Mouse (Mus musculus) cerebellum, postnatal 25 days (tissue): ENCODE measurements around the gene Srsf3.
"Not testable (repeated sequence)": the region's sequence is repeated elsewhere in the genome, so short reads cannot be mapped to it uniquely, and the experiment has no call there.

Experiments
- DNase-seq, 2 experiments: peaks; one replicate each; pipeline ENCODE4 v3.0.0; 2021; ENCODE audit warnings: mixed read lengths in 2 of 2

Srsf3 gene

DNA sequence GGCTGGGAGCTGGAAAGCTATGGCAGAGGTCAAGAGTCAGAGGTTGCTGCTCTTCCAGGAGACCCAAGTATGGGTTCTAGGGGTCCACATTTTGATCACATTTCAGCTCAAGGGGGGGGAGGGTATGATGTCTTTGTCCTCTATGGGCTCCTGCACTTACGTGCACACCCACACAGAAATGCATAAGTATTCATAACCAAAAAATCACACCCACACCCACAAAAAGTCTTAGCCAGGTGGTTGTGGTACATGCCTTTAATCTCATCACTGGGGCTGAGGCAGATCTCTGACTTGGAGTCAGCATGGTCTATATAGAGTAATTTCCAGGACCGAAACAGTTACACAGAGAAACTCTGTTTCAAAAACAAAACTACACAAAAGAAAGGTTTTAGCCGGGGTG is 33.5 kb downstream of the Srsf3 start:
- DNase-seq = no peak

DNA sequence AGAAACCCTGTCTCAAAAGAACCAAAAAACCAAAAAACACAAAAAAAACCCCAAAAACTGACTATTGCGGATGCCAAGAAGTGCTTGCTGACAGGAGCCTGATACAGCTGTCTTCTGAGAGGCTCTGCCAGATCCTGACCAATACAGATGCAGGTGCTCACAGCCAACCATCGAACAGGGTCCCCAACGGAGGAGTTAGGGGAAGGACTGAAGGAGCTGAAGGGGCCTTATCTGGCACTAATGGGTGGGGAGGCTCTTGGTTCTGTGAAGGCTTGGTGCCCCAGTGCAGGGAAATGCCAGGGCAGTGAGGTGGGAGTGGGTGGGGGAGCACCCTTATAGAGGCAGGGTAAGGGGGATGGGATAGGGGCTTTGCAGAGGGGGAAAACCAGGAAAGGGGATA is 35.0 kb downstream of the Srsf3 start:
- DNase-seq = not testable (repeated sequence)

DNA sequence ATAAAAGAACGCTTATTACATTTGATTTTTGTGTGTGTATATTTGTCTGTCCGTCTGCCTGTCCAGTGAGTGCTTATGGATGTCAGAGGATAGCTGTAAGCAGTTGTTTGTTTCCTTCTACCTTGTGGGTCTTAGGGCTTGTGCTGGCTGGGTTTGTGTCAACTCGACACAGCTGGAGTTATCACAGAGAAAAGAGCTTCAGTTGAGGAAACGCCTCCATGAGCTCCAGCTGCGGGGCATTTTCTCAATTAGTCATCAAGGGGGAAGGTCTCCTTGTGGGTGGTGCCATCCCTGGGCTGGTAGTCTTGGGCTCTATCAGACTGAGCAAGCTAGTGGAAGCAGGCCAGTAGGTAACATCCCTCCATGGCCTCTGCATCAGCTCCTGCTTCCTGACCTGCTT is 35.4 kb downstream of the Srsf3 start:
- DNase-seq = no peak

DNA sequence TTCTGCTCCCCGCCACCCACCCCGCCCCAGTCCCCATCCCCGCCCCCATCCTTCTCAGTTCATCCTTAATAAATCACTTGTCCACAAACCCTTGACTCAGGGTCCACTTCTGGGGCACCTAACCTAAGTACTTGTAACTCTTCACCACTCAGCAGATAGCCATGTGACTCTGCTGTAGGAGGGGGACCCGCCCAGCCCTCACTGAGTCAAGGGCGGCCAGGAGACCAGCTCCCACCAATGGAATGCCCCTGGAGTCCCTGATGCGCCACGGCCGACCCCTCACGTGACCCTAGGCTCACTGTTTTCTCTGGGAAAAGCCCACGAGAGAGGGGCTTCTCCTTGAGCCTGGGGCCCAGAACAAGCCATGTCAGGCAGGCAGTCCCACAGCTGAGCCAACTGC is 36.6 kb downstream of the Srsf3 start:
- DNase-seq = no peak

DNA sequence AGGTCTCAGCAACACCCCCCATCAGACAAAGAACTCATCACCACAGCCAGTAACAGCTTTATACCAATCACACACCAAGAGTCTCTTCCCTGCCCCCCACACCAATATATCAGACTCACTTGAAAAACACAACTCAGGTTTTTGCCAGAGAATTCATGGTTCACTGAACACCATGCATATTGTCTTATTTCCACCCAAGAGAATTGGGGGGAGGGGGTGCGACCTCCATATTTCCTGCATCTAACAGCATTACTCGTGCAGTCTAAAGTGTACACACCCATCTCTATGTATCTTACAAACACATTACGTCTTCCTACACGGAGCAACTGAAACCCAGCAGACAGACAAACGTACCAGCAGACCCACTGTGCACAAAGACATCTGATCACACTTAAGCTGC is 39.4 kb downstream of the Srsf3 start:
- DNase-seq = no peak

DNA sequence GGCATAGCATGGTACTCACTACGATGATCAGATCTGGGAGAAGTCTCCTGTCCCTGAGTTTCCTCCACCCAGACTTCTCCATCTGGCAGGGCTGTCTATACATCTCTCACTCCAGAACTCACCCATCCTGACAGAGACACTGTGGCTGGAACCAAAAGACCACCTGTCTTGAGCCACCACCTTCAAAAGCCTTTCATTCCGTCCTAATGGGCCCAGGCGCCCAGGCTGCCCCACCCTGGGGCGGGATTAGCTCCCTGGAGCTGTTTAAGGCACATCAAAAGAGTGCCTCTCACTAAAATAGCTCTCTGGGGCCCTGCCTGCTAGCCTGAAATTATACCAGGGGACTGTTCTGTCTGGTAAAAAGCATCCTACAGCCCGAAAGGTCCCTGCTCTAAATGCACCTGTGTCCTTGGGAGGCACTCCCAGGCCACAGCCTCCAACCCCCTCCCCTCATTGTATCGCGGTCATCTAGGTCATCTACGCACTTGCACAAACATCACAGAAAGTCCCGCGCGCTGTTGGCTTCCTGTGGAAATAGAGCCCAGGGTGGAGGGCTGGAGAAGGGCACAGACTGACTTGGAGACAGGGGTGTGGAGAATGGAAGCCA is 40.4 kb downstream of the Srsf3 start:
- no peak for DNase-seq

DNA sequence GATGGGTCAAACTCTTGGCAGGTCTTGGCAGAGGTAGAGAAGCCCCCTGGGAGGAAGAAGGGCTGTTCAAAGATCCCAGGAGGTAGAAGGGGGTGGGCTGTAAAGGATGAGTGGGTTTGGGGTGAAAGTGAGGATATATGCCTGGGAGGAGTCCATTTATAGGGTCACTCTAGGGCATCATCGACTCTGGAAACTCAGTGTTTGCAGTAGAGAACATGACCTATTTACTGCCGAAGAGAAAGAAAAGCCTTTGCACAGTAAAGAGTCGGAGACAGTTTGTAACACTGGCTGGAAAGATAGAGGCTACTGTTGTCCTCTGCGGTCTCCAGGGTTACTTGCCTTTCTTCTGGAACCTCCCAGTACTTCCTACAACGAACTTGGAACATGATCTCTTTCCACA is 40.9 kb downstream of the Srsf3 start:
- no peak for DNase-seq

DNA sequence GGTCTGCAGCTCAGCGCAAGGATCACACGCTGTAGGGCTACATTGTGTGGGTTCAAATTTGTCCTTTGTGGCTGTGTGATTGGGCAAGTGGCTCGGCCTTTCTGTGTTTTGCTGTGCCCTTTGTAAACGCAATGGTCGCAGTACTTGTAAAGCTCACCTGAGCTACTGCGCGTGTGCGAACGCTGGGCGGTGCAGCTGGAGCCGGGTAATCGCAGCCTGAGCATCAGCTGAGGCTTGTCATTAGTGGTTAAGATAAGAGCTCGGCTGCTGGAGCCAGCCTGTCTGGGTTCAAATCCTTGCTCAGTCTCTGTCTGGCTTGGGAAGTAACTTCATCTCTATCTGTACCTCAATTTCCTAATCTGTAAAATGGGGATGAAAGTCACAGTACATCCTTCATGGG is 41.7 kb downstream of the Srsf3 start:
- DNase-seq = no peak

DNA sequence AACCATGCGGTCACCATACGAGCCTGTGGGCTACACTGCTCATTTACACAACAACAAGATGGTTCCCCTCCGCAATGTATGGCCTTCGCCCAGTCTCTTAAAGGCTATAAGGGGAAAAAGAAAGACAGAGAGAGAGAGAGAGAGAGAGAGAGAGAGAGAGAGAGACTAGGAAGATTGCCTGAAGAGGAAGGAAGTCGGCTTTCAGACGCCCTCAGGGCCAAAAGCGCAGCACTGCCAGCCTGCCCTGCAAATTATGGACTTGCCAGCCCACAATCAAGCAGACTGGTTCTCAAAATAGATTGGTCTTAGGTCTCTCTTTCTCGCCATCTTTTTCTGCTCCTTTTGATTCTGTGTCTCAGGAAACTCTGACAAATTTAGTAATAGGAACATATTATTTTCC is 43.8 kb downstream of the Srsf3 start:
- DNase-seq = no peak

DNA sequence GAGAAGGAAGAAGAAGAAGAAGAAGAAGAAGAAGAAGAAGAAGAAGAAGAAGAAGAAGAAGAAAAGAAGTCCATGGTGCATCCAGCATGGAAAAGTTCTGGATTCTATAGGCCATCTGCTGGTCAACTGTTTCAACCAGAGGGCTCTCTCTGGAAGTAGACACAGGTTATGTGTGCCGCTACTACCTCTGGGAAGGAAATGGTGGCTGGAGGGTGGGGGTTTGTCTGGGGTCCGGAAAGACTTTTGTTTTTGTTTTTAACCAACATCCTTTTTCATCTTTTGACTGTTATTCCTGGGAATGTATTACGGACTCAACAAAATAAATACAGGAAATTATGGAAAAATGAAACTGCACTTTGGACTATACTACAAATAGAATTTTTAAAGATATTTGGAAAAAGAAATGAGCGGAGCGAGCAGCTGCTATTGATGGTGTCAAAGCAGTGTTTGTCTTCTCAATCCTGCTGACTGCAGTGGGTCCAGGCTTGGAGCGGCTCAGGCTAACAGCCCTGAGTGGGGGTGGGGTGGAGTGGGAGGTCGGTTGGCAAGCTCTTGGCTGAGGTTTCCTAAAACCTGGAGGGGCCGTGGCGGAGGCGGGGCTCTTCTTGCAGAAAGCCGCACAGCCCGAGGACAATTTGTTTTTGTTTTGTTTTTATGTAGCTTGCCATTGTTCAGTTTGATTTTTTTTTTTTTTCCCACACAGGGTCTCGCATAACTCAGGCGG is 45.5 kb downstream of the Srsf3 start:
- DNase-seq = peak; percentile 20 to 57

DNA sequence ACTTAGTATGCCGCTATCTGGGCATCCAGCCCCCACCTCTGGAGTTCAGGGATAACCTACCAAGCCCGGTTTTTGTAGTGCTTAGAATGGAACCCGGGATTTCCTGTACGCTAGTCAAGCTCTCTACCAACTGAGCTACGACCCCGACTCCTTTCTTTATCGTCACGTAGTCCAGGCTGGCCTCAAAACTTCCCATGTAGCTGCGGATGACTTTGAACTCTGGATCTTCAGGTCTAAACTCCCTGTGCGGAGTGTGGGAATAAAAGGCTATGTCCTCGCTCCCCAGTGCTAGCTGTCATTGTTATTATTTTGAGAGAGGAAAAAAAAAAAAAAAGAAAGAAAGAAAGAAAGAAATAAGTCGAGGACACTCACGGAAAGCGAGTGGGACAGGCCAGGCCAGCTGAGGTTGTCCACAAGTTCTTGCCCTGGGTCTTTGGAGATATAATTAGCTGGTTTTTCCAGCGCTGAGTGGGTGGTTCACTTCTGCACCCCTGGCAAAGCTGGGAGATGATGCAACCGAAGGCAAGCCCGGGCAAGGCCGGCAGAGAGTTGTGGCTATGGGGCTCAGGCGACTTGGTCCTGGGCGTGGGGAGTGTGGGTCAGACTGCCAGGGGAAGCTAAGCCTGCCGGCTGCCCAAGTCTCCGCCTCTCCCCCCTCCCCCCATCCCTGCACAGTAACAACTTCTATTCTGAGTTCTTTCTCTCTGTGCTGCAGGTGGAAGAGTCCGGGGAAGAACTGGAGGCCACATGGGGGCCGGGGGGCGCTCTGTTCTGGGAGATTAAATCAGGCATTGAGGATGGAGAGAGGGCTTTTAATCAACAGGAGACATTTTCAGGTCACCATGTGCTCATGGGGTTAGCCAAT is 46.3 kb downstream of the Srsf3 start:
- DNase-seq = peak in 1 of 2 experiments; percentile 23

DNA sequence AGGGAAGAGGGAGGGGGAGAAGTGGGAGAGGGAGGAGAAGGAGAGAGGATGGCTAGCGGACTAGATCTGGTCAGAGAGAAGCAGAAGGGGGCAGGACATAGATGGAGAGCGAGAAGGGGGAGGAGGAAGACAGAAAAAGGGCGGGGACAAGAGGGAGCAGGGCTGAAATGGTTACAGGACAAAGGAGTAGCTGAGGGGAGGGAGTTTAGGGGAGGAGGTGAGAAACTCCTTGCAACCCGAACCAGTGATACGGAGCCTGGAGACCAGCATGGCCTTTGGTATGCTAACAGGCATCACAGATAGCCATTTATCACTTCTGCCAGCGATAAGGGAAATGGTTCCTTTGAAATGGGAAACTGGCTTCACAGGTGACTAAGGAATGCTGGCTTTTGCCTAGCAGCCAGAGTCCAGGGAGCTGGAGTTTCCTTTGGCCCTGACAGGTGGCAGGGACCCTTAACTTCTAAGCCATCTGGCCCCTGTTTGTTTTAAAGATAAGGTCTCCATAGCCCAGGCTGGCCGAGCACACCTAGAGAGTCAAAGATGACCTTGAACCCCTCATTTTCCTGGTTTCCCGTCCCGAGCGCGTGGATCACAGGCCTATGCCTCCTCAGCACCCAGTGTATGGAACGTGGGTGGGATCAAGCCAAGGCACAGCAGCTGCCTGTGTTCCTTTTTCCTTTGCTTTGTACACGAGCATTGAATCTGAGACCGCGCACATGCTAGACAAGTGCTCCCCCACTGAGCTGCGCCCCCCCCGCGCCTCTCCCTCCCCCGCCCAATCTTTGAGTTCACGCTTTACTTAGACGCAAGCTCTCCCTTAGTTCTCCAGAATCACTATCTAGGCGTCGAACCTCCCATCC is 48.6 kb downstream of the Srsf3 start:
- no peak for DNase-seq

DNA sequence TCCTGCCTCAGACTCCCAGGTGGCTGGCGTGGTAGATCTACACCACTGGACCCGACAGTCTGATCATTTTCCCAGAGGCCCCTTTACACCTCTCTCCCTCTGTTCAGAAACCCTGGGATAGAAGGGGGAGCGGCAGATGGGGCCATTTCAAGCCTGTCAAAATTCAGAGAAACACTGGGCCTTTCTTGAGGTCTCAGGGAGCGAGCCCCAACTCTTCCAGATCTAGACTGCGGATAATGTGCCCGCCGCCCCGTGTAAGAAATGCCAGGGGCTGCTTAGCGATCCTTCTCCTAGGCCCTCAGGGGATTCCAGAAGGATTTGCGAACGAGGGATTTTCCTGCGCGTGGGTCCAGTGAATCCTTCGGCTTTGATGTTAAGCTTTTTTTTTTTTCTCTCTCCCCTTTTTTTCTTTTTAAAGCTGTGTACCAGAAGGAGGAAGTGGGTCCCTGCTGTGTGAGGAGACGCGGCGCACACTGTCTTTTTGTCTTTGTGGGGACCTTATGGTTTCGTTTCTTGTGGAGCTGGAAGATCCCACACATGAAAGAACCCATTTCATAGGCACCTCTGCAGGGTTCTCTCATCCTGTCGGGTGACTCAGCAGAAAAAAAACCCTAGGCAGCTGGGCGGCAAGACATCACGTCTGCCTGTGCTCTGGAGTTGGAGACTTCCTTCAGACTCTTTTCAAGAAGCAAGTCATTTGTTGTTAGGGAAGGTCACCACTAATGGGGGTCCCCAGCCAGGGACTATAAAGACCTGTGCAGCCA is 49.4 kb downstream of the Srsf3 start:
- no peak for DNase-seq

DNA sequence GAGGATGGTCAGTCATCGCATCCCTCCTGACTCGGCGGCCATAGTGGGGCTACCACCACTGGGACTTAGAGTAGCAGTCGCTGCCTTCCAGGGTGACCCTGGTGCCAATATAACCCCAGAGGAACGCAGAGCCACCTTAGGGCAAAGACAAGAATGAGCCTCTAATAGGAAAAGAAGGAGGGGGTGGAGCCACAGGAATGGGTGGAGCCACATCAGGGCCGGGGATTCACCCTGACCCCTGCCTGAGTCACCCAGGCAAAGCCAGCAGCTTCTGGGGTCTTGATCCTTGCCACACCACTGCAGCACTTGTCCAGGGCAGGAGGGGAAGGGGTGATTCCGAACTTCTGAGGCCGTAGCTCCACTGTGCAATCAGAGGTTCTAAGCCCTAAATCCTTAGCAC is 51.2 kb downstream of the Srsf3 start:
- no peak for DNase-seq

DNA sequence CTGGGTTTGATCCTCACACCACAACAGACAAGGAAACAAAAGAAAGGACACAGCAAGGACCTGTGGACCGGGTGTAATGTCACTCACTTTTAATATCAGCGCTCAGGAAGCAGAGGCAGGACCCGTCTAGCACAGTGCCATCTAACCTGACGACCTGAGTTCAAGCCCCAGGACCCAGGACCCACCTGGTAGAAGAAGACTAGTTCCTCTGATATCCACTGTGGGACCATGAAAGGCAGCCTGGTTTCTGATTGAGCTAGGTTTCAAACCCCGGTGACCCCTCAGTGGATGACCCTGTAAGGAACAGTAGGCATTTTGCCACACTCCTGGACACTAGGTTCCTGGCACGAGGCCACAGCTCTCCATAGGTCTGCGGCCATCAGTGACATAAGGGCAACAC is 52.2 kb downstream of the Srsf3 start:
- DNase-seq = peak in 1 of 2 experiments; percentile 1

DNA sequence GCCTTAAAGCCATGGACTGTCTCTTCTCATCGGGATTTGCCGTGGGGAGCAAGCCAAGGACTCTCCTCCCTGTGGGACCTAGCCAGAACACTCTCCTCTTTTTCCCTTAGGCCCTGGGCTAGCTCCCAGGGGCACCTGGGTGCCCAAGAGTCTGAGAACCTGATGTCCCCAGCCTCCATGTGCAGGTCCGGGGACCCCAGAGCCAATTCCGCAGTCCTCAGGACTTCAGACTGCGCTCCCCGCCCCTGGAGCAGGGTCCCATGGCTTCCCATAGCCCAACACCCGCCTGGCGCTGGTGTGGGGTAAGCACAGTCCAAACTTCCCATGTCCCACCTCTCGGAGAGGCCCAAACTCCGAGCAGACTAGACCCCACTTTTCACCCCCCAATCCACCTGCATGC is 52.8 kb downstream of the Srsf3 start:
- DNase-seq = peak in 1 of 2 experiments; percentile 1

DNA sequence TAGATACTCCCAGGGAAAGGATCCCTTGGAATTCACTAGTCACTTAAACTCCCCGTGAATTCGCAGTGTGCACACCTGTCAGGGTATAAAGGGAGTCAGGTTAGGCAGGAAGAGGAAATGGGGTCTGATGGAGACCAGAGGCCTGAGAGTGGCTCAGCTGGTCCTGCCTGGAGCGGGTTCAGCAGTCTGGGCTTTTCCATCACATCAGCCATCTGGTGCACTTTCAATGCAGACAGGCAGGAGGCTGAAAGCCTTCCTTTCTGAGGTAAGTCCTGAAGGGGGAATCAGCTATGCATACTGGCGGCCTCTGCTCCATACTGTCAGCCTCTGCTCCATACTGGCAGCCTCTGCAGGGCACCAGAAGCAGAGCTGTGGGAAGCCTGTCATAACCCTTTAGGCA is 54.5 kb downstream of the Srsf3 start:
- peak; percentile 22 to 44 for DNase-seq

DNA sequence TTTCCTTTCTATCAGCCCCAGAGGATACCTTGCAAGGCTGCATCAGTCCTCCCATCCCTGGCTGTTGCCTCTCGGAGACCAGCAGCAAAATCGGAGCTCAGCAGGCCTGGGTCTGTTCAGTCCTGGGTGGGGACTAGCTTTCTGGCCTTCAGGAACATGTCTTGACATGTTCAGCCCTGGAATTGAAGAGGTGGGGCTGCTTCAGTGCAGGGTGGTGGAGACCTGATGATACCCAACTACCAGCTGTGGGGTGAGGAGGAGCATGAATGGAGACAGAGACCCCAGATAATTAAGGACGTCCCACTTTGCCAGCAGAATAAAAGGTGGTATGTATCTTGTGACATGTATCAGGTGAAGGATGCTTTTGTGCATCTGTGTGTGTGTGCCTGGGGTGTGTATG is 58.3 kb downstream of the Srsf3 start, which contains the start of gene Cdkn1a:
Cdkn1a (plus strand) TSS at position 201 of the 400 bp plus-strand sequence.
- DNase-seq = no peak

DNA sequence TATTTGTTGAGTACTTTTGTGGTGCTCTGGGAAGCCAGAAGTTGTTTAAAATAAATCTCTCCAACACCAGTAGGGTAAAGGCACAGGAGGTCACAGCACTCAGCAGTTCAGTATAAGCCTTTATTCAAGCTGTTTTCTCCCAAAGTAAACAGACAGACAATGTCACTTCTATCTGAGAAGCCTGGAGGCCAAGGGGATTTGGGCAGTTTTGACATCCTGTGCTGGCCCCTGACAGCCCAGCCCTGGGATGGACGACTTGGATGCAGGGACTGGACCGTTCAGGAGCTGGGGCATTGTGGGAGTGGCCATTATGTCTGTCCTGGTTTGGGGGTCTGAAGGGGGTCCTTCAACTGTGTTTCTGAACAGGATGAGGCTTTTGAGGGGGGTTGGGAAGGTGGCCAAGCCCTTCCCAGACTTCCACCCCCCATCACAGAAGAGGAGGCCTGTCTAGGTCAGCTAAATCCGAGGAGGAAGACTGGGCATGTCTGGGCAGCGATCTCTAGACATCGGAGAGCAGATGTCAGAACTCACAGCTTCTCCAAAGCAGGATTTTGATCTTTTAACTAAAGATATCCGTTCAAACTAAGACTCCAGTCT is 59.0 kb downstream of the Srsf3 start:
- DNase-seq = no peak

DNA sequence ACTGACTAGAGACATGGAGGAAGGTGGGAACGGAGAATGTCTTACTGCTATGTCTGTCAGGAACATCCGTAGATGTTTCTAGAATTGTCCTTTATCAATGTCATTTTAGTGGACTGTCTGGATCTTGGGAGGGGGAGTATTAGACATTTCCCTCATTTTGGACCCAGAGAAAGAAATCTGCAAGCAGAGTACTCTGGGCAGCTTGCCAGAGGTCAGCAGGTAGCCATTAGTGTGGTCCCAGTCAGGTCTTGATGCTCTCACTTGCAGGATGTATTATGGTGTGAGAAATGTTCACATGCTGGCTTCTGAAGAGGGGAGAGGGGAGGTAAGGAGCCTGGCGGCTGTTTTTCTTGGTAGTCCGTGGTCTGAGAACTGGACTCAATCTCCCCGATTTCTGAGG is 60.1 kb downstream of the Srsf3 start:
- DNase-seq = no peak
